Mouse (Mus musculus) limb, embryonic 14.5 days (tissue): ENCODE measurements around the gene Palld. TPM values are rescaled to one million over a fixed set of nuclear protein-coding genes. Genes with fewer than 3 reads are reported as not detected.

Experiments
- ATAC-seq: fragments of 200-750 bp; cut with Nextera tagmentation; 2 replicates; pipeline ENCODE4 v1.8.0; 2017; ENCODE audit warnings: low read depth, moderate number of reproducible peaks, moderate TSS enrichment; ENCODE audit not compliant: low FRiP score
- DNase-seq: peaks from one replicate; pipeline ENCODE4 v3.0.0-alpha.2; 2015; ENCODE audit warnings: low spot score
- H3K27ac ChIP-seq: fragments of 300-500 bp; sonication (generic); replicated peaks from 2 replicates; pipeline ENCODE4 v1.5.1; 2014; ENCODE audit warnings: low read depth, mild to moderate bottlenecking, low read length, moderate library complexity, mixed read lengths
- H3K27me3 ChIP-seq: fragments of 300-500 bp; sonication (generic); 2 replicates; pipeline ENCODE4 v1.6.1; 2014; ENCODE audit warnings: low read length, mixed read lengths; ENCODE audit not compliant: control insufficient read depth, insufficient read depth
- H3K36me3 ChIP-seq: fragments of 300-500 bp; sonication (generic); 2 replicates; pipeline ENCODE4 v1.6.1; 2014; ENCODE audit warnings: mild to moderate bottlenecking, low read length, moderate library complexity, mixed read lengths; ENCODE audit not compliant: control insufficient read depth, insufficient read depth
- H3K4me1 ChIP-seq: fragments of 300-500 bp; sonication (generic); 2 replicates; pipeline ENCODE4 v1.6.1; 2014; ENCODE audit warnings: antibody characterized with exemption, low read length, mixed read lengths; ENCODE audit not compliant: control insufficient read depth, insufficient read depth
- H3K4me2 ChIP-seq: fragments of 300-500 bp; sonication (generic); replicated peaks from 2 replicates; pipeline ENCODE4 v1.6.1; 2014; ENCODE audit warnings: low read depth, mild to moderate bottlenecking, low read length, moderate library complexity; ENCODE audit not compliant: severe bottlenecking
- H3K4me3 ChIP-seq: fragments of 300-500 bp; sonication (generic); replicated peaks from 2 replicates; pipeline ENCODE4 v1.5.1; 2014; ENCODE audit warnings: low read length
- H3K9ac ChIP-seq: fragments of 300-500 bp; sonication (generic); 2 replicates; pipeline ENCODE4 v1.6.1; 2014; ENCODE audit warnings: mild to moderate bottlenecking, low read depth, low read length, moderate library complexity; ENCODE audit not compliant: severe bottlenecking
- H3K9me3 ChIP-seq: fragments of 300-500 bp; sonication (generic); 2 replicates; pipeline ENCODE4 v1.6.1; 2016; ENCODE audit warnings: low read length; ENCODE audit not compliant: control insufficient read depth
- POLR2A ChIP-seq: fragments of 200-500 bp; IDR thresholded peaks from 2 replicates; pipeline ENCODE4 v1.8.0; 2012; ENCODE audit warnings: inconsistent platforms, mild to moderate bottlenecking, moderate library complexity, borderline replicate concordance; ENCODE audit not compliant: insufficient read depth, insufficient read length; ENCODE audit errors: extremely low read depth
- WGBS: fragments of 180-500 bp; shearing (Covaris S2); extraction: QIAGEN DNeasy Blood & Tissue Kit; methylation state at CpG from one replicate; pipeline ENCODE4 v1.1.7; 2014; 5-methylcytosine and 5-hydroxymethylcytosine counted together
- polyA plus RNA-seq, 2 experiments: library from polyadenylated mRNA; depleted of rRNA in 1 of 2; stranded (reverse) in 1 of 2; unstranded in 1 of 2; fragments of >200 nt; fragmentation: Nextera tagmentation in 1 of 2; extraction: Ambion mirVana in 1 of 2; gene quantifications; 2 replicates each; pipeline versions ENCODE4 v1.2.1 to v1.2.3; 2012 to 2014

Gene Palld
- polyA plus RNA-seq, 2 experiments, result 61.4 to 99.0 TPM

DNA sequence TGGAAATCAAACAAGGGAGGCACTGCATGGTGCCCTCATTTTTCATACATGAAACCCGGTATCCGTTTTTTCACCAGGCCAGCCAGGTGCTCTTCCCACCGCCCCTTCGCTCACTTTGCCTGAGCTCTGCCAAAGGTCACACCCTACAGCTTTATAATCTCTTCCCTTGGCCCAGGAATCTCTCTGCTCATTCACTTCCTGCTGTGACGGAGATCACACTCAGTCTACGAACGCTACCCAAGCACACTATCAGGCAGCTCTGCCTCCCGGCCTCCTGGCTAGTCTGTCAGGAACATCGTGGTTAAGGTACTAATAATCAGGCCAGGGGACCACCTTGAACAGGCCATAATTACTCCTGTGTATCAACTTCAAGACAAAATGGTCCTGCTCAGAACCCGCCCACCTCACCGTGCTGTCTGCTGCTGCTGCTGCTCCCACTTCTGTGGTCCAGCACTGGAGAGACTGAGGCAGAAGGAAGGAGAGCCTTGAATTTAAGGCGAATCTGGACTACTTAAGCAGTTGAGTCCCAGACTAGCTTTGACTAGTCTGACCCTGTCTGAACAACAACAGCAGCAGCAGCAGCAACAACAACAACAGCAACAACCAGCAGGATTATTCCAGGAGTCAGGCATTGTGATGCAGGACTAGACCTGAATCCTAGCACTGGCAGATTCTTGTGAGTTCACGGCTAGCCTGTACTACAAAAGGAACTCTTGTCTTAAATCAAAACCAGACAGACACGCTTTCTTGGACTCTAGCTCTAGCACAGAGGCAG lies 187.0 kb downstream of the Palld start:
- no peak overlapping the region for H3K9ac ChIP-seq
- H3K4me3 ChIP-seq, result no peak overlapping the region
- H3K27me3 ChIP-seq, result no peaks in the 10 kb centered on the region
- no peaks in the 10 kb centered on the region for H3K9me3 ChIP-seq
- no peak for DNase-seq
- TF ChIP-seq POLR2A, result no peak
- peaks cover 26% of the 10 kb centered on the region for H3K36me3 ChIP-seq
- no peak overlapping the region for H3K4me2 ChIP-seq
- peaks cover 4% of the 10 kb centered on the region; the same call in 1 of the 2 replicates for H3K4me1 ChIP-seq
- WGBS, result 43% methylated on average over 14 of the region's 14 CpGs
- ATAC-seq, result no peak
- no peak overlapping the region for H3K27ac ChIP-seq

DNA sequence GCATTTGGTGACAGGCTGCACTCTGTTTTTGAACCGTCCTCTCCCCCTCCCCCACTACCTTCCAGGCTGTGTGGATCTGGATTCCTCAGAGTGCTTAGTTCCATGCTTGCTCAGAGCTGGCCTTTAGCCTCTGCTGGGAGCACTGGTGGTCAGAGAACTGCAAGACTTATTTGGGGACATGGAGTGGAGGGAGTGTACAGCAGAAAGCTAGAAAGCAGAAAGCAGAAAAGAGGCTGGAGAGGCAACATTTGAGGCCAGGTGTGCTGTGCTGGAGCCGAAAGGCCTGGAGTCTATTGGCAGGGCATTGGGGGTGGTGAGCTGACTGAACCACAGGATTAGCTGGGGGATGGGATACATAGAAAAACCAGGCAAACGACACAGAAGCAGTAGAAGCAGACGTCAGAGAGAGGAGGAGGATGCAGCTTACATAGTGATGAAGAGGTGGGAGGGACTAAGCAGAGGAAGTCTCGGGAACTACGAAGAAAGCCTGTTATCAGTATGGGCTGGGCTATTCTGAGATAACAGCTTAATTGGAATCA lies 188.1 kb downstream of the Palld start:
- no peak for DNase-seq
- ATAC-seq, result no peak
- no peak for TF ChIP-seq POLR2A

DNA sequence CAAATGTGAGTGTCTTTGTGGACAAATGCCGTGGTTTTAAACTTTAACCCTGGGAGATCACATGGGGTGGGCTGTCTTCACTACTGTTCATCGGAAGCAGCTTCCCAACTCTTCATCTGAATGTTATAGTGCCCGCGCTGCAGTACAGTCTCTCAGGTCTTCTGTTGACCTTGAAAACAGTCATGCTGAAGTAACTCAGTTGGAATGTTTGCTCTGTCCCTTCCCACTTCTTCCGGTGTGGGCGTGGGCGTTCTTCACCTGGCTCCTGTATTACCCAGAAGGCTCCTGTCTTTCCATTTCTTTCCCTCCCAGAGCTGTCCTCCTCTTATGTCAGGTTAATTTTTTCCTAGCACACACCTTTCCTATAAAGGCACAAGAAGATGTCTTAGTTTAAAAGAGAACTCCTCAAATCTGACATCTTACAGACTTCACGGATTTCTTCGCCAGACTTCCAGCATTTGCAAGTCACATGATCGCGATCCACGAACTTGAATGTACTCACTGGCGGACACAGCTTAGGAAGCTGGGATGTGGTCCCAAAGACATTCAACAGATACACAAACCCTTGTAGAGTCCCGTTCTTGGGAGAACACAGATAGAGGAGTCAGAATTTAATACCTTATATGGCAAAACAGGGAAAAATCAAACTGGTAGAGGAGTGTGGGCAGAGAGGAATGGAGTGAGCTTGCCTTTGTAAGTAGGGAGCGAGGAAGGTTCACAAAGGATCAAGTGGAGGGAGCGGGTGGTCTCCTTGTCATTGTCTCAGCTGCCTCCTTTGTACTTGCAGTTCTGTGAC lies 189.1 kb downstream of the Palld start:
- Histone ChIP-seq H3K9me3 (no peaks in the 10 kb centered on the region), H3K27me3 (no peaks in the 10 kb centered on the region), H3K9ac (no peak overlapping the region), H3K36me3 (peaks cover 28% of the 10 kb centered on the region), H3K27ac (no peak overlapping the region), H3K4me1 (peaks cover 7% of the 10 kb centered on the region), H3K4me2 (no peak overlapping the region), H3K4me3 (no peak overlapping the region)
- ATAC-seq (no peak), DNase-seq (no peak)
- TF ChIP-seq POLR2A, result no peak
- WGBS, result 92% methylated on average over 16 of the region's 16 CpGs

More for the DNA sequence above, 188.1 kb downstream of the Palld start:
- no peaks in the 10 kb centered on the region for H3K9me3 ChIP-seq
- H3K27me3 ChIP-seq, result no peaks in the 10 kb centered on the region
- peaks cover 7% of the 10 kb centered on the region for H3K4me1 ChIP-seq
- peaks cover 33% of the 10 kb centered on the region for H3K36me3 ChIP-seq
- H3K27ac ChIP-seq, result no peak overlapping the region
- 28% methylated on average over 6 of the region's 6 CpGs for WGBS
- no peak overlapping the region for H3K9ac ChIP-seq
- no peak overlapping the region for H3K4me2 ChIP-seq
- H3K4me3 ChIP-seq, result no peak overlapping the region

DNA sequence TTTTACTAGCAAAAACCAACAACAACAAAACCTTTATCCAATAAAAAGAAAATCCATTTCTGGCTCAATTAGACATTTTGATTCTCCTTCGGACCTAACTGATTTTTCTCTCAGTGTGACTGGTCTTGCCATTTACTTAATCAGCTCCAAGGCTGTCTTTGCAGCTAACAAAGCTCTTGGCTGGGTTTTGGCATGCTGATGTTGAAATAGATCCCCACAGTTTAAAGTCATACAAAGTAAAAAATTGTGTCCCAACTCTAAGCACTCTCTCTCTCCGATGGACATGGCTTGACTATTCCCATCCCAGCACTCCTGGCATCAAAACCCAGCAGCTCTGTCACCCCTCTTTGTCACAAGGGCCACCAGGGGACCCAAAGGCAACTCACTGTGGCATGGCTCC lies 190.1 kb downstream of the Palld start:
- H3K9ac ChIP-seq, result no peak overlapping the region
- H3K4me3 ChIP-seq, result no peak overlapping the region
- H3K4me1 ChIP-seq, result peaks cover 7% of the 10 kb centered on the region
- 92% methylated on average over 2 of the region's 2 CpGs for WGBS
- DNase-seq, result no peak
- H3K9me3 ChIP-seq, result no peaks in the 10 kb centered on the region
- ATAC-seq, result no peak
- TF ChIP-seq POLR2A, result no peak
- peaks cover 22% of the 10 kb centered on the region for H3K36me3 ChIP-seq
- no peak overlapping the region for H3K27ac ChIP-seq
- H3K27me3 ChIP-seq, result no peaks in the 10 kb centered on the region
- H3K4me2 ChIP-seq, result no peak overlapping the region

DNA sequence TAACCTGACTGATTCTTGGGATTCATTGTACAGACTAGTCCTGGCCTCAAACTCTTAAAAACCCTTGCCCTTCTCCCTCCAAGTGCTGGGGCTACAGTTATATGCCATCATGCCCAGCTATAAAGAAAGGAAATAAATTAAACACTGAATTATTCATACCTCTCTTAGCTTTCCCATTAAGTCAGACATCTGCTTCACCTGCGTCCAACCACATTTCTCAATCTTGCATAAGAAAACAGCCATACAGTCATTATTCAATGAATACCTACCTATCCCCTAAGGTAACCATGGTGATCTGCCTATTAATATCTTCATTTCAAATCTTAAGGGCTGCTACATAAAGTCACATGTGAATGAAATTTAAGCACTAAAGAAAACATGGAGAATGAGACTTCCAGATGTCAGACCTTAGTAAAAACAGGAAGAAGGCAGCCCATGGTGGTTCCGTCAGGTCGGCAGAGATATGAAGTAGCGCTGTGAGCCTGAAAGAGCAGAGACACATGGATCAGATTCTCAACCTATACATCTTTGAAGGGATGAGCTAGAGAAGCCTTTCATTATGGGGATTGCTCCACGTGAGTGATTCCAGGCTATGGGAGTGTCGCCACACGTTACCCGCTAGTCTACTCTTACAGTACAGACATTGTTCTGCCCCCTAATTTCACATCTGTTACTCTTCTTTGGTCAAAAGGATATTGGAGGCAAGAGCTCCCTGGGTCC lies 193.7 kb downstream of the Palld start:
- H3K9me3 ChIP-seq, result no peaks in the 10 kb centered on the region
- no peaks in the 10 kb centered on the region for H3K27me3 ChIP-seq
- peak; percentile 67 for ATAC-seq
- H3K4me3 ChIP-seq, result no peak overlapping the region
- H3K9ac ChIP-seq, result no peak overlapping the region
- peaks cover 3% of the 10 kb centered on the region; the same call in 1 of the 2 replicates for H3K4me1 ChIP-seq
- H3K4me2 ChIP-seq, result no peak overlapping the region
- TF ChIP-seq POLR2A, result no peak
- WGBS, result 60% methylated on average over 8 of the region's 8 CpGs
- H3K36me3 ChIP-seq, result peaks cover 42% of the 10 kb centered on the region
- H3K27ac ChIP-seq, result no peak overlapping the region
- DNase-seq, result no peak
